Mouse (Mus musculus) gastrocnemius, adult 8-10 months (tissue): Measurements from ENCODE around the gene Gtpbp1. TPM values are rescaled to one million over a fixed set of nuclear protein-coding genes. Genes with fewer than 3 reads are reported as not detected.
"Not testable (repeated sequence)": the region's sequence is repeated elsewhere in the genome, so short reads cannot be mapped to it uniquely, and the experiment has no call there.

Experiments used
- DNase-seq, 2 experiments: peaks; one replicate each; pipeline ENCODE4 v3.0.0; 2022; ENCODE audit warnings: low spot score in 2 of 2
- total RNA-seq, 4 experiments: library from RNA; stranded (reverse); gene quantifications; 2 replicates each; pipeline ENCODE4 v1.2.4; 2022

Gtpbp1 gene
- 10 to 100 TPM; 21.8 to 29.7 (median 24.0) TPM for total RNA-seq

- peak; percentile 97 to 98 for DNase-seq
Measured at GRCm38 (mm10) chr15:79690426-79691022, at the start of gene Gtpbp1. TSS of gene Gtpbp1 (plus strand) at chr15:79690845.

DNA sequence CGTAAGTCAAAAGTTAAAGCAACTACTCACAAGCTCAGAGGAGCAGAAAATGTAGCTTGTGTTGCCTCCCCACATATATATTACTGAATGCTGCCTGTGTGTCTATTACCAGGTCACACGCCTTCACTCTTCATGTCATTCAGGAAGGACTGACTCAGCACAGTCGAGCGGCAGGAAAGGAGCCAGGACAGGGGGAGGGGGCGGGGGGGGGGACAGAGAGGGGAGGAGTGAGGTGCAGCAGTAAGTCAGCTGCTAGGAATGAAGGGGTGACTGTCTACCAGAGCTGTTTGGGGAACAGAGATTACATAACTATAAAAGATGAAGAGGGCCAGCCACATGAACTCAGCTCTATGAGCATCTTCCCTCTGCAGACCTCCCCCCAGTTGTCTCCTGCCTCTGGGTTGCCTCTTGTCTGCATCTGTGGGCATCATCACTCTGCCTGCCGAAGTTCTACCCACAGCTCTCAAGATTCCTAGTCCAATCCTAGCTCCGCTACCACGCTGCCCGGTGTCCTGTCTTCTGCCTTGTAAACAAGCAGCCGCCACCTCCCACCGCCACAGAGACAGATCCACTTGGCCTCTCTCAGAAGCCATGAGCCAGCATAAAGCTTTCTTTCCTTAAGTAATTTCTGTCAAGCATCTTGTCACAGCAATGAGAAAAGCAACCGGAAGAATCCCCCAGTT lies 49.4 kb upstream of the Gtpbp1 start:
- DNase-seq = no peak

GRCm38 (mm10) chr15:79645483-79645882 lies 45.2 kb upstream of the Gtpbp1 start:
- DNase-seq = no peak

DNA sequence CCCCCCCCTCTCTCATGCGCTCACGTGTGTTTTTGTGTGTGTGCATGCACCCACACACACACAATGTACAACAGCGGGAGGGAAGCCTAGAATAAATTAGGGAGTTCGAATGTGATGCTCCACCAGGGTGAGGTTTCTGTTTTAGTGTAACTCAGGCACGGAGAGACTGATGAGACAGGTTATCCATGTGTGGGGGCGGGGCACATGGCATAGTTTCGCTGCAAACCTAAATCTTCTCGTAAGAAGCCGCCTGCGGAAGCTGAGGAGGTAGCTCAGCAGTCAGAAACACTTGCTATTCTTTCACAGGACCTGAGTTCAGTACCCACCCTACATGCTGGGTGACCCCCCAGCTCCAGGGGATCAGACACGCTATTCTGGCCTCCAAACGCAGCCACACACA lies 42.5 kb upstream of the Gtpbp1 start:
- DNase-seq = no peak

GRCm38 (mm10) chr15:79650569-79650968 lies 40.1 kb upstream of the Gtpbp1 start:
- DNase-seq = no peak

DNA sequence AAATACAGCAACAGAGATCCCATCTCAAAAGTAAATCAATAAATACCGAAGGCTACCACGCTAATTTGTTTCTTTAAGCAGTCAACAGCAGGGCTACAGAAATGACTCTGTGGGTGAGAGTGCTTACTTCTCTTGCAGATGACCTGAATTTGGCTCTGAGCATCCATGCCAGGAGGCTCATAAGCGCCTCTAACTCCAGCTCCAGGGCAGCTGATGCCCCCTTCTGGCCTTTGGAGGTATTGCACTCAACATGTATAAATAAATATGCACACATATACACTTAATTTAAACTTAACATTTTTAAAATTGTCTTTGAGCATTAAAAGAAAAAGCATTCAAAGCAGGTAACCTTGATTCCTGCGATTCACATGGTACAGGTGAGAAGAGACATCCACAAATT lies 39.2 kb upstream of the Gtpbp1 start:
- DNase-seq = no peak

DNA sequence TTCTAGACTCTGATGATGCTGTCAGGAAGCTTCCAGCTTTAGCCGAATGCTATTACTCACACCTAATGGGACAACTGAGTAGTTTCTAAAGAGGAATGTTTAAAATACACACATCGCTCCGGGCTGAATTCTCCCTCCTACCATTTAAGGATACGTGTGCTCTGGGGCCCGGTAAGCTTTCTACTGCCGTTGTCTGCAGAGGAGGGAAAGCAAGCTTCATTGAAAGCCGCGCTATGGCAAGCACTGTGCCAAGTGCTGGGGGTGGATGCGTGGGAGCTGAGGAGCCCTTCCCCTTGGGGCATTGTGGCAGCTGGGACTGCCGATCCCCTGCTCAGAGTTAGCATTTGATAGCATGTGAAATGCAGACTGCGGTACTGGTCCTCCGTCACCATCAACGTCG lies 34.2 kb upstream of the Gtpbp1 start:
- no peak for DNase-seq

GRCm38 (mm10) chr15:79657837-79658530 lies 32.7 kb upstream of the Gtpbp1 start:
- DNase-seq = peak; percentile 67 to 71

DNA sequence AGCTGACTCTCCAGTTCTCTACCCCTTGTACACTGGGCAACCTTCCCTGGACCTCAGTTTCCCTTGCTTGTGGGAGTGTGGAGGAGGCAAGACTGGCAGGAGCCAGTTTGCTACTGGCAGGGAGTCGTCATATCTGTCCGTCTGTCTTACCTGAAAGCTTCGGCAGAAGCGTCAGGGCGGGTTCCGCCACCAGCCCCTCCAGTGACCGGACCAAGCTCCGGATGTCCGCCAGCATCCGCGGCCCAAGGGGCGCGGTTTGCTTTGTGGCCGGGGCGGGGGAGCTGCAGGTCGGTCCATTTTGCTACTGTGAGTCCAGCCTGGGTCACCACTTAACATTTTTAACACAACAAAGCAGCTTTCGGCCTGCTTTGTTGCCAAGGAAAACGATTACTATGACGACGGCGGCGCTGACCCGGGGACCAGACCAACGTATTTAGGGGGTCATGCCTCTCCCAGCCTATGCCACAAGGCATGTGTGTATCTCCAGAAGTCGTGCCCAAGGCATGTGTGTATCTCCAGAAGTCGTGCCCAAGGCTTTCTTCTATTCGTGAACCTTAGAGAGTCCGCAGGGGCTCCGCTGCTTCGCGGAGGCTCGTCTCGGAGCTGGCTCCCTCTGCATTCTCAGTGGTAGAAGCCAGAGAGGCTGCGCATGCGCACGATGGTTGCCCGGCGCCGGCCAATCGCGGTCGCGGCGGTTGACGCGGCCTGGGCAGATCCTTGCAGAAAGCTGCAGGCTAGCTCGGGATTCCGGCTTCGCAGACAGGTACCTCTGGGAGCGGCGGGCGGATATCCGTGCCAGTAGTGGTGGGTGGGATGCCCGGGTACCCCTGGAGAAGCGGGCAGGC lies 31.9 kb upstream of the Gtpbp1 start, which contains the start of the genes Fam227a and Cby1:
Fam227a (minus strand) TSS at position 426 of the 845 bp plus-strand sequence.
Cby1 (plus strand) TSS at position 669 of the 845 bp plus-strand sequence.
- peak; percentile 82 to 91 for DNase-seq

DNA sequence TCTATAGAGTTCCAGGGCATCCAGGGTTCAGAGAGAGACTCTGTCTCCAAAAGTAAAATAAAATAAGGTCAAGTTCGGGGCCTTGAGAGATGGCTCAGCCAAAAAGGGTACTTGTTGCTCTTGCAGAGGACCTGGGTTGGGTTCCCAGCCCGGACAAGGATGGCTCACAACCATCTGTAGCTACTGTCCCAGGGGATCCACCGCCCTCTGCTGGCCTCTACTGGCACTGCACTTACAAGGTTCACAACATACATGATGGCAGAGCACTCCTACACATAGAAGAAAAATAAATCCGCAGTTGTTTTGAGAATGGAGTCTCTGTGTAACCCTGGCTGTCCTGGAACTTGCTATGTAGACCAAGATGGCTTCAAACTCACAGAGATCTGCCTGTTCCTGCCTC lies 28.8 kb upstream of the Gtpbp1 start:
- no peak for DNase-seq

DNA sequence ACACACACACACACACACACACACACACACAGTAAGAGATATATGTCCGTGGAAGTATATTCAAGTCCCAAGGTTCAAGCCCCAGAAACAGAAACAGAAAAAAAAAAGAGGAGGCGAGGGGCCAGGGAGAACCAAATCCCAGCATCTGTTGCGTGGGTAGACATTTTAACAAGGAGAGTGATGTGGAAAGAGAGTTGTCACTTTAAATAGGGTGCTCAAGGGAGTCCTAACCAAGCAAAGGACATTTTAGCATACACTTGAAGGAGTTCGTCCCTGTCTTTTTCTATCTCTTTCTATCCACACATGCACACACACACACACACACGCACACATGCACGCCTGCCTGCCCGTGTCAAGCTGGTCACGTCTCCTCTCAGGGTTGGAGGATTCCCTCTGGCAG lies 26.0 kb upstream of the Gtpbp1 start:
- no peak for DNase-seq

DNA sequence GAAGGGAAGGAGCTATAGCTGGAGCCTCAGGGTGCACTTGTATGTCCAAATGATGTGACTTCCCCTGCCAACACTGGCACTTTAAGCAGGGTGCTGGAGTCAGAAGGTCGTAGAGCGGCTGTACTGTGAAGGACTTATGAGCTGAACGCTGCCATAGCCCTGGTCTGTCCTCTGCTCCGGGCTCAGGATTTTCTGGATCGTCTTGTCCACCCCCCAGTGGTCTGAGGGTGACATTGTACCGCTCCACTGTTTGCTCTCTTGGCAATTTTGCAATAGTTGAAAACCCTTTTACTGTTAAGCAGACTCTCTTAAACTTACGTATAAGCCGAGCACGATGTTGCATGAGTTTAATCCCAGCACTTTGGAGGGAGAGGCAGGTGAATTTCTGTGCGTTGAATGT lies 21.4 kb upstream of the Gtpbp1 start:
- no peak for DNase-seq

DNA sequence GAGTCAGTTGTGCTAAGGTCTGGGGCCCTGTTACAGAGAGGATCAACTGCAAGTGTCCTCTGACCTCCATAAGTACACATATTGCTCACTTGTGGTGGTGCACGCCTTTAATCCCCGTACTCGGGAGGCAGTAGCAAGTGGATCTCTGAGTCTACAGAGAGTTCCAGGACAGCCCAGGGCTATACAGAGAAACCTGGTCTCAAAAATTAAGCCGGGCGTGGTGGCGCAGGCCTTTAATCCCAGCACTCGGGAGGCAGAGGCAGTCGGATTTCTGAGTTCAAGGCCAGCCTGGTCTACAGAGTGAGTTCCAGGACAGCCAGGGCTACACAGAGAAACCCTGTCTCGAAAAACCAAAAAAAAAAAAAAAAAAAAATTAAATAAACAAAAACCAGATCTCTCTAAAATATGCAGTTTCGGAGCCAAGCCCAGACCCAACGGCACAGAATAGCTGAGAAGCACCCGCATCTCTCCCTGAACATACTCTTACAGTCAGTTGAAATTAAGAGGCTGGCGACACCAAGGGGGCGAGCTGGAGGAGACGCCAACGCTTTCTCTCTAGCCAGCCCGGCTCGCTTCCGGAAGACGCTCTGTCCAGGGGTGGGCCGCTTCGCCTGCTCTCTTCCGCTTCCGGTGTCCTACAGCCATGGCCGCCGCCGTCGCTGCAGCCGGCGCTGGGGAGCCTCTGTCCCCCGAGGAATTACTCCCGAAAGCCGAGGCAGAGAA lies 20.2 kb upstream of the Gtpbp1 start, which contains the start of gene Tomm22:
Tomm22 (plus strand) TSS at position 613 of the 723 bp plus-strand sequence.
- DNase-seq = peak; percentile 70 to 84

DNA sequence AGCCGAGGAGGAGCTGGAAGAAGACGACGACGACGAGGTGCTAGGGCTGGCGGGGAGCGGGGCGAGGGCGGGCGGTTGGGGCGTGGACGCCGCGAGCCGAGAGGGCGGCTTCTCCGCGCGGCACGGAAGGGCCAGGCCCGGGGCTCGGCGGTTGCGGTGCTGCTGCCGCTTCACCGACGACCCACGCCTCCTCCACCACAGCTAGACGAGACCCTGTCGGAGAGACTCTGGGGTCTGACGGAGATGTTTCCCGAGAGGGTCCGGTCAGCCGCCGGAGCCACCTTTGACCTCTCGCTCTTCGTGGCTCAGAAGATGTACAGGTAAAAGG lies 19.7 kb upstream of the Gtpbp1 start:
- no peak for DNase-seq

DNA sequence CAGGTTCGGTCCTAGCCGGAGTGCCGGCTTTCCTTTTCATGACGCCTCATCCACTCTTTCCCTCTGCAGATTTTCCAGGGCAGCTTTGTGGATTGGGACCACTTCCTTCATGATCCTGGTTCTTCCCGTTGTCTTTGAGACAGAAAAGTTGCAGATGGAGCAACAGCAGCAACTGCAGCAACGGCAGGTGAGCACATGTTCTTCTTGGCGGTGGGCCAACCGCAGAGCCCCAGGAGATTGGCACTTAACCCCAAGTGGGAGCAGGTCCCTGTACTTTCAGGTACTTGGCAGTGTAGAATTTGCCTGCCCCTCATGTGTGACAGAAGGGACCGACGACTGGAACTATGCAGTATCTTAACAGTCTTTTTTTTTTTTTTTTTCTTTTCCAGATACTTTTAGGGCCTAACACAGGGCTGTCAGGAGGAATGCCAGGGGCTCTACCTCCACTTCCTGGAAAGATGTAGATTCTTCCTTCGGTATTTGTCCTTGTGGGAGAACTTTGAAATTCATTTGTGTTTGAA lies 18.8 kb upstream of the Gtpbp1 start:
- DNase-seq = not testable (repeated sequence)

DNA sequence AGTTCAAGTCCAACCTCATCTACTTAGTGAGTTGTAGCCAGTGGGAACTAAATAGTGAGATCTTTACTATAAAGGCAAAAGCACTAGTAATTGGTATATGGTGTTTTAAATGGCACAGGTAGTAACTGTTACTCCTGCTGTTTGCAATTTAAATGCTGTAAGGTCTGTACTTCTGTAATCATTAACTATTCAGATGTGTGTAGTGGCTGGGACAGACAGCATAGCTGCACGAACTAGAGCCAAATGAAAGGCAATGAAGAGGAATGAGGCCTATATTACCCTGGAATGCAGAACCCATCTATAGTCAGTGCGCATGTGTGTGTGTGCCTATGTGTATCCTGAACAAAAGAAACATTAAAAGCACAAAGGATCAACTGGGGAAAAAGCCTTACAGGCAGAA lies 12.7 kb upstream of the Gtpbp1 start:
- DNase-seq = no peak

DNA sequence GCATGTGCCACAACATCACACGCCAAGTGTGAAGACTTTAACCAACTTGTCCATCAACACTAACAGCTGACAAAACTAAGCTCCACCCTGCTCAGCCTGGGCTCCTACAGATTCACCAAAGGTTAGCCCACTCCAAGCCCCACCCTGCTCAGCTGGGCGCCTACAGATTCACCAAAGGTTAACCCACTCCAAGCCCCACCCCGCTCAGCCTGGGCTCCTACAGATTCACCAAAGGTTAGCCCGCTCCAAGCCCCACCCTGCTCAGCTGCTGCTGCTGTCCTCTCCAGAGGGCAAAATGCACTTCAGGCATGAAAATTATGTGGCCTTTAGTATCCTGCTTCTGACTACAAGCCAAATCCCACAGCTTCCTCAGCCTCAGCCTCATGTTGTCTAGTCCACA lies 8.7 kb upstream of the Gtpbp1 start:
- no peak for DNase-seq

GRCm38 (mm10) chr15:79683146-79683545 lies 7.5 kb upstream of the Gtpbp1 start:
- DNase-seq = no peak

DNA sequence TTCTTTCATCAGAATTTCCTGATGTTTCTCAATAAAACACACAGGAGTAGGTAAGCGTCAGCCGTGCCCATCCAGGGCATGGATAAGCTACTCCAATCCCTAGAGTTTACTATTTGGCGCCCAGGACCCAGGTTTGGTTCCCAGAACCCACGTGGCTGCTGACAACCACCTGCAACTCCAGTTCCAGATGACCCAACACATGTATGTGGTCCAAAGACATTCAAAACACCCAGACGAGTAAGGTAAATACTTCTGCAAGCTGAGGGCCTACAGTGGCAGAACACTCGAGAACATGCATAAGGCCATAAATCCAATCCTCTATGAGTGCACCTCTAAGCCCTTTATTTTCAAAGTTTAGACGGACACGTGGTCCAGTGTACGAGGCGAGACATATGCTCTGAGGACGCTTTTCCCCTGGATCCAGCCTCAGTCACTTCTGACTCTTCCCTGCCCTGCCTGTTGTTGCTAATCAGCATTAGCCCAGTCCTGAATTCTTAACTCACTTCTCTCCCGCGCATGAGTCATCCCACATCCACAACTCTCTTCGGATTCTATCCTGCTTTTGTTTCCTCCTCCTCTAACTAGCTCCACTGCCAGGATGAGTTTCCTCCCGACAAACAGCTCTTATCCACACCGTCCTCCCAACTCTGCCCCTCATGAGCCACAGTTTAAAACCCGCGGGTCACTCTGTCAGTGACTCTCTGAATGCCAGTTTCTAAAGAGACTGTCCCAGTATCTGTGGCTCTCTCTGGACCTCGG lies 6.8 kb upstream of the Gtpbp1 start:
- no peak for DNase-seq

DNA sequence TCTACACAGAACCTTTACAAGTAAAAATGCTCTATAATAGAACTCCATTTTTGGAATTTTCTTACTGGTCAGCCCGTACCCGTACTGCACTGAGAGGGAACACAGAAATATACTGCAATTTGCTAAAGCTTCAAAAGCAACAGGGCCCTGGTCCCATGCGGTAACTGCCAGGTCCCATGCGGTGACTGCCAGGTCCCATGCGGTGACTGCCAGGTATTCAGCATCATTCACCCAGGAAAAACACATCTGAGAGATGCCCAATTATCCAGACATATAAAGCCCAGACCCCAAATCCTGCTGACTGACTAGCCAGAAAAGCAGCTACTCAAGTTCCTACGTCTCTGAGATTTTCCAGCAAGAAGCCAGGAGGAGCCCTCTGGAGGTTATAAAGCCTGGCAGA lies 6.0 kb upstream of the Gtpbp1 start:
- no peak for DNase-seq
